Mouse (Mus musculus) C2C12 (cell line): ENCODE results near the gene Snrnp48. TPM values are rescaled to one million over a fixed set of nuclear protein-coding genes. Genes with fewer than 3 reads are reported as not detected.
A peak's percentile ranks its signal among the peaks of the same experiment; 100 is the strongest.

ENCODE experiments used
- H3K27me3 ChIP-seq: one replicate; pipeline ENCODE4 v1.6.1; 2011; ENCODE audit not compliant: control insufficient read depth, insufficient read depth, insufficient read length
- H3K36me3 ChIP-seq: one replicate; pipeline ENCODE4 v1.6.1; 2011; ENCODE audit not compliant: control insufficient read depth, insufficient read depth
- H3K4me3 ChIP-seq: one replicate; pipeline ENCODE4 v1.5.1; 2011; ENCODE audit warnings: mild to moderate bottlenecking, control low read depth; ENCODE audit not compliant: poor library complexity, insufficient read depth, severe bottlenecking
- H3K79me2 ChIP-seq: one replicate; pipeline ENCODE4 v1.6.1; 2011; ENCODE audit not compliant: control insufficient read depth, insufficient read depth
- H3K79me3 ChIP-seq: one replicate; pipeline ENCODE4 v1.6.1; 2011; ENCODE audit warnings: low read depth, control low read depth
- H3ac ChIP-seq: one replicate; pipeline ENCODE3; 2011; ENCODE audit warnings: low read depth; ENCODE audit not compliant: control insufficient read depth, insufficient read length
- CEBPB ChIP-seq: IDR thresholded peaks from one replicate; pipeline ENCODE4 v1.6.1; 2011; ENCODE audit warnings: low read depth, mild to moderate bottlenecking, control low read depth, moderate library complexity
- CTCF ChIP-seq: IDR thresholded peaks from one replicate; pipeline ENCODE4 v1.5.1; 2011; ENCODE audit not compliant: control insufficient read depth, insufficient read depth, insufficient read length
- FOSL1 ChIP-seq: IDR thresholded peaks from one replicate; pipeline ENCODE4 v1.8.0; 2011; ENCODE audit warnings: mild to moderate bottlenecking, low read length; ENCODE audit not compliant: poor library complexity, insufficient read depth, severe bottlenecking
- MAX ChIP-seq: IDR thresholded peaks from one replicate; pipeline ENCODE4 v1.6.1; 2011; ENCODE audit warnings: mild to moderate bottlenecking, control low read depth
- MYOD1 ChIP-seq: IDR thresholded peaks from one replicate; pipeline ENCODE4 v1.6.1; 2011; ENCODE audit warnings: low read depth; ENCODE audit not compliant: control insufficient read depth, insufficient read length
- MYOG ChIP-seq: IDR thresholded peaks from one replicate; pipeline ENCODE4 v1.6.1; 2011; ENCODE audit not compliant: control insufficient read depth, insufficient read length; ENCODE audit errors: extremely low read depth
- USF1 ChIP-seq: IDR thresholded peaks from one replicate; pipeline ENCODE4 v1.6.1; 2011; ENCODE audit warnings: low read depth, mild to moderate bottlenecking, control low read depth, moderate library complexity
- long read RNA-seq, 2 experiments: library from polyadenylated mRNA; unstranded; transcript quantifications; one replicate each; pipeline ENCODE4 v2.0.0; 2019 to 2020
- polyA plus RNA-seq: library from polyadenylated mRNA; unstranded; fragments of >200 nt; fragmentation: generic; extraction: Trizol; gene quantifications from one replicate; pipeline ENCODE4 v1.2.1, GENCODE M21; 2012; ENCODE audit warnings: missing spikeins

Gene Snrnp48
- 10.2 TPM for polyA plus RNA-seq
- long read RNA-seq, experiment 1, transcript Snrnp48-201 (9 exons, 1,785 nt) = major isoform, 8 of 13 reads
- long read RNA-seq, experiment 1, partial matches to known transcripts = 5 of 13 reads
- long read RNA-seq, experiment 1, other reads (novel, unspliced or antisense) = 0 of 13 reads
- long read RNA-seq, experiment 2, partial matches to known transcripts = 4 of 10 reads
- long read RNA-seq, experiment 2, other reads (novel, unspliced or antisense) = 4 of 10 reads

- H3K27me3 ChIP-seq = no peaks in the 10 kb centered on the region
- H3ac ChIP-seq = peak within 1 kb of the TSS; percentile 99
- H3K79me3 ChIP-seq = peaks cover 45% of the 10 kb centered on the region
- TF ChIP-seq FOSL1 (no peak), MAX (peak; percentile 65)
- H3K36me3 ChIP-seq = peaks cover 7% of the 10 kb centered on the region
- peak within 1 kb of the TSS; percentile 79 for H3K4me3 ChIP-seq
- peaks cover 51% of the 10 kb centered on the region for H3K79me2 ChIP-seq
These were observed at the start of gene Snrnp48 for GRCm38 (mm10) chr13:38204702-38205482. Snrnp48 (plus strand) TSS chr13:38204938.

- Histone ChIP-seq H3K27me3 (peaks cover 21% of the 10 kb centered on the region), H3K36me3 (no peaks in the 10 kb centered on the region), H3ac (no peak overlapping the region), H3K79me3 (no peaks in the 10 kb centered on the region), H3K79me2 (no peaks in the 10 kb centered on the region), H3K4me3 (no peak overlapping the region)
- TF ChIP-seq CEBPB = no peak
- TF ChIP-seq CTCF = no peak
These were observed 49.2 kb upstream of the Snrnp48 start for GRCm38 (mm10) chr13:38155523-38155922.

GRCm38 (mm10) chr13:38157635-38158034 is 47.1 kb upstream of the Snrnp48 start:
- Histone ChIP-seq H3K79me2 (no peaks in the 10 kb centered on the region), H3K4me3 (no peak overlapping the region), H3K79me3 (no peaks in the 10 kb centered on the region), H3K27me3 (peaks cover 10% of the 10 kb centered on the region), H3ac (no peak overlapping the region), H3K36me3 (no peaks in the 10 kb centered on the region)
- TF ChIP-seq MYOD1 (no peak), FOSL1 (no peak), CTCF (no peak), MAX (no peak), USF1 (no peak), MYOG (no peak), CEBPB (no peak)

- H3K36me3 ChIP-seq = no peaks in the 10 kb centered on the region
- H3K79me2 ChIP-seq = no peaks in the 10 kb centered on the region
- no peak overlapping the region for H3ac ChIP-seq
- H3K79me3 ChIP-seq = no peaks in the 10 kb centered on the region
- peaks cover 7% of the 10 kb centered on the region for H3K27me3 ChIP-seq
- TF ChIP-seq MAX (no peak), CEBPB (no peak), MYOD1 (no peak), CTCF (no peak), USF1 (no peak), MYOG (no peak), FOSL1 (no peak)
- H3K4me3 ChIP-seq = no peak overlapping the region
These were observed 42.7 kb upstream of the Snrnp48 start for GRCm38 (mm10) chr13:38162002-38162401.

GRCm38 (mm10) chr13:38162668-38163067 is 42.1 kb upstream of the Snrnp48 start:
- Histone ChIP-seq H3K79me3 (no peaks in the 10 kb centered on the region), H3K36me3 (no peaks in the 10 kb centered on the region), H3K79me2 (no peaks in the 10 kb centered on the region), H3K27me3 (peaks cover 5% of the 10 kb centered on the region), H3ac (no peak overlapping the region), H3K4me3 (no peak overlapping the region)
- TF ChIP-seq CTCF = no peak

GRCm38 (mm10) chr13:38164932-38165331 is 39.8 kb upstream of the Snrnp48 start:
- Histone ChIP-seq H3K27me3 (peaks cover 6% of the 10 kb centered on the region), H3K79me3 (no peaks in the 10 kb centered on the region), H3ac (no peak overlapping the region), H3K79me2 (no peaks in the 10 kb centered on the region), H3K36me3 (no peaks in the 10 kb centered on the region), H3K4me3 (no peak overlapping the region)
- TF ChIP-seq MYOG (no peak), CEBPB (no peak), MYOD1 (no peak), FOSL1 (no peak), MAX (no peak), CTCF (no peak), USF1 (no peak)
